Mouse (Mus musculus) lung, embryonic 15.5 days (tissue): Measurements from ENCODE around the gene 4932438H23Rik. TPM values are rescaled to one million over a fixed set of nuclear protein-coding genes. Genes with fewer than 3 reads are reported as not detected.

Experiments used
- ATAC-seq: fragments of 200-750 bp; cut with Nextera tagmentation; 2 replicates; pipeline ENCODE4 v1.8.0; 2017; ENCODE audit warnings: moderate number of reproducible peaks, borderline replicate concordance; ENCODE audit not compliant: low FRiP score, low TSS enrichment; ENCODE audit errors: extremely low read depth
- H3K27ac ChIP-seq: fragments of 300-500 bp; sonication (generic); 2 replicates; pipeline ENCODE4 v1.5.1; 2015; ENCODE audit warnings: moderate library complexity, mild to moderate bottlenecking, inconsistent platforms
- H3K27me3 ChIP-seq: fragments of 300-500 bp; sonication (generic); 2 replicates; pipeline ENCODE4 v1.6.1; 2015; ENCODE audit warnings: inconsistent platforms
- H3K36me3 ChIP-seq: fragments of 300-500 bp; sonication (generic); 2 replicates; pipeline ENCODE4 v1.6.1; 2015; ENCODE audit warnings: inconsistent platforms
- H3K4me1 ChIP-seq: fragments of 300-500 bp; sonication (generic); 2 replicates; pipeline ENCODE4 v1.6.1; 2015; ENCODE audit warnings: inconsistent platforms
- H3K4me2 ChIP-seq: fragments of 300-500 bp; sonication (generic); 2 replicates; pipeline ENCODE4 v1.6.1; 2015; ENCODE audit warnings: inconsistent platforms, mild to moderate bottlenecking, moderate library complexity
- H3K4me3 ChIP-seq: fragments of 300-500 bp; sonication (generic); 2 replicates; pipeline ENCODE4 v1.5.1; 2015; ENCODE audit warnings: mild to moderate bottlenecking, inconsistent platforms
- H3K9ac ChIP-seq: fragments of 300-500 bp; sonication (generic); 2 replicates; pipeline ENCODE4 v1.6.1; 2015; ENCODE audit warnings: inconsistent platforms
- H3K9me3 ChIP-seq: fragments of 300-500 bp; sonication (generic); 2 replicates; pipeline ENCODE4 v1.6.1; 2016; ENCODE audit warnings: inconsistent platforms
- WGBS: fragments of 180-500 bp; shearing (Covaris S2); methylation state at CpG from one replicate; pipeline ENCODE4 v1.1.7; 2015; 5-methylcytosine and 5-hydroxymethylcytosine counted together
- polyA plus RNA-seq: library from polyadenylated mRNA; unstranded; fragments of >200 nt; fragmentation: Nextera tagmentation; extraction: Ambion mirVana; gene quantifications from 2 replicates; pipeline ENCODE4 v1.2.1, GENCODE M21; 2015

4932438H23Rik gene
- polyA plus RNA-seq, 1 experiment from 2014 or later: 0.52 TPM

DNA sequence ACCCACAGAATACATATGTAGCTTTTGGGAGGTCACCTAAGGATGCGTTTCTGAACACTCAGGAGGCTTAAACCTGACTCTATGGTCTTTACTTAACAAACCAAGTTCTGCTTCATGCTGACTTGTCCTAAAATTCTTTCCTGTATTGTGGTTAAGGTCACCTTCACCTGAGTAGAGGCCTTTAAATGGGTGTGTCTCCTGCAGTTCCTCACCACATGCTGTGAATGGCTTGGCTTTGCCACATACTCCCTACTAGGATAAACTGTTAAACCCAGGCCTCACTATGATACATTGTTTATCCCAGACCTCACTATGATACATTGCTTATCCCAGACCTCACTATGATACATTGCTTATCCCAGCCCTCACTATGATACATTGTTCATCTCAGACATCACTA lies 22.7 kb downstream of the 4932438H23Rik start:
- Histone ChIP-seq H3K4me2 (no peak overlapping the region), H3K4me3 (no peak overlapping the region), H3K27me3 (0 out of 2 replicates have a peak, but pooled peaks cover 6% of the 10 kb centered on the region), H3K9me3 (no peaks in the 10 kb centered on the region), H3K27ac (no peak overlapping the region), H3K36me3 (no peaks in the 10 kb centered on the region), H3K4me1 (peaks cover 7% of the 10 kb centered on the region; the same call in 1 of the 2 replicates), H3K9ac (no peak overlapping the region)
- 89% methylated on average over 1 of the region's 1 CpGs for WGBS
- no peak for ATAC-seq

DNA sequence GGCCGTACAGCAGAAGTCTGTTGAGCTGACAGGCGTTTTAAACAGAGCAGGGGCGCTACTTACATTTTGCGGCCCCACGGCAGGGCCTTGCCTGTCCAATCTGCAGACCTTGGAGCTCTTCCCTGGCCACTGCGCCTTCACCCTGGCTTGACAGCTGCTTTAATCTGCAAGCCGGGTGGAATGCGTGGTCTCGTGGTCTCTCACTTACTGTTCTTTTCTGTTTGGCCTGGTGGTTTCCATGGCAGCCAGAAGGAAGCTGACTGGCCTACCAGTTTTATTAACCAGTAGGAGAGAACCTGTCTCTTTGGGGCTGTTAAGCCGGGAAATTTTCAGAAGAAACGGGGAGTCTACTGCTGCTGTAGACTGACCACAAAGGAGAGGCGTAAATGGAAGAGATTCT lies 26.0 kb downstream of the 4932438H23Rik start:
- Histone ChIP-seq H3K4me2 (no peak overlapping the region), H3K27me3 (0 out of 2 replicates have a peak, but pooled peaks cover 6% of the 10 kb centered on the region), H3K36me3 (no peaks in the 10 kb centered on the region), H3K4me3 (no peak overlapping the region), H3K4me1 (peaks cover 7% of the 10 kb centered on the region; the same call in 1 of the 2 replicates), H3K27ac (no peak overlapping the region), H3K9ac (no peak overlapping the region), H3K9me3 (no peaks in the 10 kb centered on the region)
- no peak for ATAC-seq
- 21% methylated on average over 12 of the region's 12 CpGs for WGBS

DNA sequence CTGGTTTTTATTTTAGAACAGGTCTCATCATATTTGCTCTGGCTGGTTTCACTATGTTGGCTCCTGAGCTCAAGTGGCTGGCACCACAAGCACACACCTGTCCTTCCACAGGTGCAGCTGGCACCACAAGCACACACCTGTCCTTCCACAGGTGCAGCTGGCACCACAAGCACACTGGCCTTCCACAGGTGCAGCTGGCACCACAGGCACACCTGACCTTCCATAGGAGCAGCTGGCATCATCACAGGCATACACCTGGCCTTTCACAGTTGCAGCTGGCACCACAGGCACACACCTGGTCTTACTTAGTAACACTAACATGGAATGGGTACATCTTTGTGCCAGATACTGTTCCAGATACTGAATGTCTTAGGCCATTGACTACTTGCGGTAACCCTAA lies 27.8 kb downstream of the 4932438H23Rik start:
- H3K4me1 ChIP-seq: peaks cover 7% of the 10 kb centered on the region; the same call in 1 of the 2 replicates
- no peak overlapping the region for H3K4me3 ChIP-seq
- no peaks in the 10 kb centered on the region for H3K9me3 ChIP-seq
- H3K36me3 ChIP-seq: no peaks in the 10 kb centered on the region
- H3K4me2 ChIP-seq: no peak overlapping the region
- H3K27ac ChIP-seq: no peak overlapping the region
- H3K27me3 ChIP-seq: 0 out of 2 replicates have a peak, but pooled peaks cover 6% of the 10 kb centered on the region
- ATAC-seq: no peak
- no peak overlapping the region for H3K9ac ChIP-seq
- WGBS: 94% methylated on average over 1 of the region's 1 CpGs

DNA sequence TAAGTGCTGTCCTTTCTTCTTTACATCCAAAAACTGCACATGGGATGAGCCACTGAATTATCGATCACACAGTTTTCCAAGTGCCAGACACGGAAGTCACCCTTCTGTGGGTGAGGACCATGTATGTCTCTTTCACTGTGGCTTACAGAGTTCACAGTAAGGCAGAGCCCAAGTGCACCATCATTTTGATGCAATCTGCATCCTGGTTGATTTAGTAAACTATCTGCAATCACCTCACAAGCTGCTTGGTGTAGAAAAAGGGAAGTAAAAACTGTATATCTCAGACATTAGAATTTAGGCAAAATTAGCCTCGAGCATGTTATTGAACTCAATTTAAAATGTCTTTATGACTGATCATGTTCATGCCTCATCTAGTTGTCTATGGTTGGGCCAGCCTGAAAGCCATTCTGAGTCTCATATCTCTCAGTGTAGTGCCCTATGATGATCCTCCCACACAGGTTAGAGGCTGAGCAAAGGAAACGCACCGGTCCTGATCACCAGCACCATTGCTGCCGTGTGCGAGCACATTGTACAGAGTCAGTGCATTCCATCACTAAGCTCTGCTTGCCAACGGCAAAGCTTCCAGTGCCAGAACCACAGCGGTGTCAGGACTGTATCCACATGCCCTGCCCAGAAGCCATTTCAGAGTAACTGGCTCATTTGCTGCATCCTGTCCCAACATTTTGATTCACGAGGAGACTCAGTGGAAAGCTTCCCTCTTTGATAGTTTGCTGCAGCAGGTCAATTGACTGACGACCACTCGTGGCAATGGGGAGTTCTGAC lies 30.1 kb downstream of the 4932438H23Rik start:
- ATAC-seq: no peak
- no peak overlapping the region for H3K27ac ChIP-seq

DNA sequence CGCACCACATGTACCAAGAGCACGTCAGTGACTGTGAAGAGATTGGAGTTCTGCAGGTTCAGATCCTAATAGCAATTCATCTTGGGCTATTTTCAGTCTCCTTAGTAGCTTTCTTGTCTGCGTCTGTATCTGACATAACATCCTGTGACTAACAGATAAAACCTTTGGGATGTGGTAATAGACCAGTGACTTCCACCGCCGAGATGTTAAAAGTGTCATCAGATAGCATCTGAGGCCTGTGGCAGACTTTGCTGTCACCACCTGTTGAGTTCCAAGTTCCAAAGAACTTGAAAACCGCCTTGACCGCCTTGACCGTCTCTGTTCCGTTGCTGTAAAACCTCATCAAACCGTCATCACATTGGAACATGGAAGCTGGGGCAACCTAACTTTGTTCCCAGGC lies 31.1 kb downstream of the 4932438H23Rik start:
- no peak overlapping the region for H3K4me3 ChIP-seq
- 82% methylated on average over 10 of the region's 10 CpGs for WGBS
- no peak overlapping the region for H3K27ac ChIP-seq
- no peaks in the 10 kb centered on the region for H3K9me3 ChIP-seq
- H3K9ac ChIP-seq: no peak overlapping the region
- no peaks in the 10 kb centered on the region for H3K36me3 ChIP-seq
- 0 out of 2 replicates have a peak, but pooled peaks cover 4% of the 10 kb centered on the region for H3K27me3 ChIP-seq
- no peak overlapping the region for H3K4me2 ChIP-seq
- ATAC-seq: no peak
- peaks cover 4% of the 10 kb centered on the region; the same call in 1 of the 2 replicates for H3K4me1 ChIP-seq

More for the DNA sequence above, 30.1 kb downstream of the 4932438H23Rik start:
- 75% methylated on average over 12 of the region's 12 CpGs for WGBS
- no peaks in the 10 kb centered on the region for H3K9me3 ChIP-seq
- no peak overlapping the region for H3K9ac ChIP-seq
- H3K4me3 ChIP-seq: no peak overlapping the region
- 0 out of 2 replicates have a peak, but pooled peaks cover 6% of the 10 kb centered on the region for H3K27me3 ChIP-seq
- H3K36me3 ChIP-seq: no peaks in the 10 kb centered on the region
- peaks cover 7% of the 10 kb centered on the region; the same call in 1 of the 2 replicates for H3K4me1 ChIP-seq
- H3K4me2 ChIP-seq: no peak overlapping the region

DNA sequence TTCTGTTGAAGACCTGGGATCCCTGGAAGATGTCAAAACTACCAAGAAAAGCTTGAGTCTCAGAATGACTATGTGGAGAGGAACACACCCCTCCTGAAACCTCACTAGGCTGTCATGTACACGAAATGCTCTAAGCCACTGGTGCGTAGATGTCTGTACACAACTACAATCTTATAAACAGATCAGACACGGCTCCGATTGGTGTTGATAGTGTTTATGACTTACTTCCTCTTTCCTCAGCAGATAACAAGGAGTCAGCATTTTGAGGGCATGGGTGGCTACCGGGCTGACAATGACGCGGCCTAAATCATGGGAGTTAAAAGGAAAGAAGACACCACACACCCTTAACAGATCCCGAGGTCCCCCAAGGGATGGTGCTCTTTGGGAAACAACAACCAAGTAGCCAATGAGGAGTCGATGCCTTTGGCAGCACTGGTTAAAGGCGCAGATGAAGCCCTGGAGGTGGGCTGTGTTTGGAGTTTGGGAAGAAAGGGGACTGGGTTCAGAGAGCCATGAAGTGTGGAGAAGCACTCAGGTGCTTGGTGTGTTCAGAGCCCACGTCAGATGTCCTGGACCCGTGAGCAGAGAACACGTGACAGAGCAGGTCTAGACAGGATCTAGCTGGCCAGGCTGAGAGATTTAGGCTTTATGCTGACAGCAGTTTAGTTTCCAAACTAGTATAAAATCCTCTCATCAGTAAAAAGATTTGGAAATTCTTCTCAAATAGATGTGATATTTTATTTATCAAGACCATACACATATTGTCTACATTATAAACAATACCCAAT lies 33.2 kb downstream of the 4932438H23Rik start:
- no peak for ATAC-seq

DNA sequence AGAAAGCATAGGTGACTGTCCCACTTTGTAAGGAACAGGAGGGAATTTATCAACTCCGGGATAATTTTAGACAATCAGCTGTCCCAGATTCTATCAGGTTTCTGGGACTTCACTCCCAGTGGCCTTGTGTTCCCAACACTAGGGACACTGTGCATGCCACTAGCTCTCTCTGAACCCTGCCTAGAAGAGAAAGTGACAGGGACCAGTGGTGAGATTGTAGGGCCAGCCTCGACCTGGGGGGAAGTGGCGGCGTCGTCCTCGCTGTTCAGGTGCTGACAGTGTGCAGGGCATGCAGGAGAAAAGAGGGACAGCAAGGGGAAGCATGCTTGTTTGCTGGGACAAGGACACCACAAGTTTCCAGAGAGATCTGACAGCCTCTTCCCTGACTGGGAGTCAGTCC lies 37.2 kb downstream of the 4932438H23Rik start:
- H3K36me3 ChIP-seq: no peaks in the 10 kb centered on the region
- no peak overlapping the region for H3K9ac ChIP-seq
- no peak overlapping the region for H3K4me2 ChIP-seq
- WGBS: 61% methylated on average over 6 of the region's 6 CpGs
- no peak overlapping the region for H3K4me3 ChIP-seq
- H3K4me1 ChIP-seq: no peaks in the 10 kb centered on the region
- H3K27ac ChIP-seq: no peak overlapping the region
- peaks cover 2% of the 10 kb centered on the region; the same call in 1 of the 2 replicates for H3K27me3 ChIP-seq
- no peak for ATAC-seq
- no peaks in the 10 kb centered on the region for H3K9me3 ChIP-seq

More for the DNA sequence above, 33.2 kb downstream of the 4932438H23Rik start:
- Histone ChIP-seq H3K9me3 (no peaks in the 10 kb centered on the region), H3K9ac (no peak overlapping the region), H3K36me3 (no peaks in the 10 kb centered on the region), H3K27ac (no peak overlapping the region), H3K27me3 (no peaks in the 10 kb centered on the region), H3K4me2 (no peak overlapping the region), H3K4me1 (no peaks in the 10 kb centered on the region), H3K4me3 (no peak overlapping the region)
- 51% methylated on average over 13 of the region's 13 CpGs for WGBS

DNA sequence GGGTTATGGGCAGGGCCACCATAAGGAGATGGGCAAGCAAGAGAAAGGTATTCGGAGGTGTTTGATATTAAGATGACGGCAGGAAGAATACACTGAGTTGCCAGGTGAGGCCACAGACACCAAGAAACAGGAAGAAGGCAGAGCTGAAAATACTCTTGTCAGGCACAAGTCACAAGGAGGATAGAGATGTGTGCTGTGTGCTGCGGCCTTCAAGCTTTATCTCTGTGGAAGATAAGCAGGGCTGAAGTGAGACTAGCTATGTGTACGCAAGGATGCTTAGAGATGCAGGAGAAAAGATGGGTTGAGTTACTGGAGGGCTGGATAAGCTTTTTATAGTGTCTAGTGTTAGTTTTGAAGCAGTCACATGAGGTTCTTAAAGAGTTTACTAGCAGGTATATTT lies 37.7 kb downstream of the 4932438H23Rik start:
- Histone ChIP-seq H3K4me3 (no peak overlapping the region), H3K9ac (no peak overlapping the region), H3K36me3 (no peaks in the 10 kb centered on the region), H3K4me2 (no peak overlapping the region), H3K27me3 (peaks cover 2% of the 10 kb centered on the region; the same call in 1 of the 2 replicates), H3K4me1 (no peaks in the 10 kb centered on the region), H3K27ac (no peak overlapping the region), H3K9me3 (no peaks in the 10 kb centered on the region)
- no peak for ATAC-seq
- WGBS: 67% methylated on average over 4 of the region's 4 CpGs

DNA sequence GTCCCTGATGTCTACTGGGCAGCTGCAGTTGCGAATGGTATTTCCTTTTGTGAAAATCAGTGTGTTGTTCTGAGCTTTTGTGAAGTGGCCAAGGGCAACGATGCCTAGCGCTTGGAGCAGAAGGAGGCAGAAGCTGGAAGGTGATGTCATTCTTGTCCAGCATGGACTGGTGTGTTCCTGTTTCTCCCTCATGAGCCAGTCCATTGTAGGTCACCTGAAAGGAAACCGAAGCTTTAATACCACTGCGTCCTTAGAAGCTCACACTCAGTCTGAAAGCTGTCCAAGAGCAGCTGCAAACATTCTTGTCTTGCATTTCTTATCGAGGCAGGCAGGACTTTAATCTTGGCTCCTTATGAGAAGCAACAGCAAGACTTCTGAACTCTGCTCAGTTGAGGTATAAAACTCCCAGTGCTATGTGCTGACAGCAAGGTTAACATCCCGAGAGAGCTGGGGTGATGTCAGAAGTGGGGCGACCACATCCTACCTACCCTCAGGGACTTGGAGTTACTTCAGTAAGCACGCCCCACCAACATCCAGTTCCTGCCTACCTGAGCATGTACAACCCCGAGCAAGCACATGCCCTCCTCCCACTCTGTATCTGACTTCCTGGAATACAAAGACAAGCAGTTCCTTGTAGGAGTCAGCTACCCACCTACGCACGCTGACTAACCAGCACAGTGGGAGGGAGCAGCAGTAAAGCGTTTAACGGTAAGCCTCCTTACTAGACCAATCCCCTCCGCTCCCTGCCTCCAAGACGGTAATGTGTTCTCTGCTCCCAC lies 38.7 kb downstream of the 4932438H23Rik start:
- Histone ChIP-seq H3K9ac (no peak overlapping the region), H3K27me3 (peaks cover 2% of the 10 kb centered on the region; the same call in 1 of the 2 replicates), H3K4me2 (no peak overlapping the region), H3K4me3 (no peak overlapping the region), H3K4me1 (no peaks in the 10 kb centered on the region), H3K36me3 (no peaks in the 10 kb centered on the region), H3K27ac (no peak overlapping the region), H3K9me3 (no peaks in the 10 kb centered on the region)
- ATAC-seq: peak; percentile 46; the same call in 1 of the 2 replicates
- WGBS: 39% methylated on average over 16 of the region's 16 CpGs

DNA sequence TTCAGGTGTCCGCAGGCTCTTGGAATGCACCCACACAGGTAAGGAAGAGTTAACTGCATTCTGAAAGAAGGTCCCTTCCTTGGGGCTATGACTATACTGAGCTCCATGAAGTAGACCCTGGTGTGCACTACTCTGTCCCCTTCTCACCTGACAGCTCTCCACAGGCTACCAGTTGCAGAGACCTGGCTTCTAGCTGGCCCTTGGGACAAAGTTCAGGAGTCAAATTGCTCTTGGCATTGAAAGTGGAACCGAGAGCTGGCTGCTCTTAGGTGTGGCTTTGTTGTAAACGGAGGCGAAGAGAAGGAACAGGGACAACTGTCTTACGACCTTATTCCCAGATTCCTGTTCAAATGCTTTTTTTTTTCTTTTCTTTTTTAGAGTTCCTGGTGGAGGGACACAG lies 39.8 kb downstream of the 4932438H23Rik start:
- Histone ChIP-seq H3K4me2 (no peak overlapping the region), H3K4me3 (no peak overlapping the region), H3K9me3 (no peaks in the 10 kb centered on the region), H3K27me3 (peaks cover 2% of the 10 kb centered on the region; the same call in 1 of the 2 replicates), H3K27ac (no peak overlapping the region), H3K36me3 (no peaks in the 10 kb centered on the region), H3K4me1 (no peaks in the 10 kb centered on the region), H3K9ac (no peak overlapping the region)
- WGBS: 63% methylated on average over 5 of the region's 5 CpGs
- ATAC-seq: no peak

DNA sequence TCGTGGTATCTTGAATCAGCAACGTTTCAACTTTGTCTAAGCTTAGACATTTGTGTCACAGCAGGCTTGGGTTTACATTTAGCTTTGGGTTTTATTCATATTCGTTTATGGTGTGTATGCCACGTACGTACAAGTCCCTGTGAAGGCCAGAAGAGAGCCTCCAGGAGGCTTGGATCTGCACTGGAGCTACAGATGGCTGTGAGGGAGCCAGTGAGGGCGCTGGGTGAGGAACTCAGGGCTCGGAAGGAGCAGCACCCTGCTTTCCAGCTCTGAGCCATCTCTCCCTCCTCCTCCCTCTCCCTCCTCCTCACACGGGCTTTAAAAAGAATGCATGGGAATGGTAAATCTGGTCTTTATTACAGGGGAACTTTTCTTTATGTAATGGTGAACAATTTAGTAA lies 41.3 kb downstream of the 4932438H23Rik start:
- Histone ChIP-seq H3K9ac (no peak overlapping the region), H3K4me2 (no peak overlapping the region), H3K4me3 (no peak overlapping the region), H3K9me3 (no peaks in the 10 kb centered on the region), H3K27ac (no peak overlapping the region), H3K27me3 (peaks cover 2% of the 10 kb centered on the region; the same call in 1 of the 2 replicates), H3K36me3 (no peaks in the 10 kb centered on the region), H3K4me1 (no peaks in the 10 kb centered on the region)
- 56% methylated on average over 8 of the region's 8 CpGs for WGBS
- no peak for ATAC-seq
